Mouse (Mus musculus) forebrain, embryonic 12.5 days (tissue): ENCODE results near the gene Dgkg. TPM values are rescaled to one million over a fixed set of nuclear protein-coding genes. Genes with fewer than 3 reads are reported as not detected.

Experiments
- ATAC-seq: fragments of 200-750 bp; cut with Nextera tagmentation; 2 replicates; pipeline ENCODE4 v1.8.0; 2017; ENCODE audit warnings: moderate TSS enrichment; ENCODE audit not compliant: low FRiP score
- H3K27ac ChIP-seq: fragments of 300-500 bp; sonication (generic); 2 replicates; pipeline ENCODE4 v1.5.1; 2016; ENCODE audit warnings: mild to moderate bottlenecking
- H3K27me3 ChIP-seq: fragments of 300-500 bp; sonication (generic); 2 replicates; pipeline ENCODE4 v1.6.1; 2016; ENCODE audit warnings: mild to moderate bottlenecking
- H3K36me3 ChIP-seq: fragments of 300-500 bp; sonication (generic); replicated peaks from 2 replicates; pipeline ENCODE4 v1.6.1; 2016; ENCODE audit warnings: mild to moderate bottlenecking
- H3K4me1 ChIP-seq: fragments of 300-500 bp; sonication (generic); 2 replicates; pipeline ENCODE4 v1.6.1; 2016
- H3K4me2 ChIP-seq: fragments of 300-500 bp; sonication (generic); 2 replicates; pipeline ENCODE4 v1.6.1; 2016; ENCODE audit warnings: mild to moderate bottlenecking, moderate library complexity
- H3K4me3 ChIP-seq: fragments of 300-500 bp; sonication (generic); replicated peaks from 2 replicates; pipeline ENCODE4 v1.5.1; 2016; ENCODE audit warnings: mild to moderate bottlenecking
- H3K9ac ChIP-seq: fragments of 300-500 bp; sonication (generic); 2 replicates; pipeline ENCODE4 v1.6.1; 2016; ENCODE audit warnings: mild to moderate bottlenecking
- H3K9me3 ChIP-seq: fragments of 300-500 bp; sonication (generic); 2 replicates; pipeline ENCODE4 v1.6.1; 2016
- WGBS: fragments of 180-500 bp; shearing (Covaris S2); methylation state at CpG from one replicate; pipeline ENCODE4 v1.1.7; 2016; 5-methylcytosine and 5-hydroxymethylcytosine counted together
- polyA plus RNA-seq: library from polyadenylated mRNA; unstranded; fragments of >200 nt; fragmentation: Nextera tagmentation; extraction: Ambion mirVana; gene quantifications from 2 replicates; pipeline ENCODE4 v1.2.1, GENCODE M21; 2016

Dgkg gene
- polyA plus RNA-seq, 1 experiment from 2014 or later: 0.17 TPM

DNA sequence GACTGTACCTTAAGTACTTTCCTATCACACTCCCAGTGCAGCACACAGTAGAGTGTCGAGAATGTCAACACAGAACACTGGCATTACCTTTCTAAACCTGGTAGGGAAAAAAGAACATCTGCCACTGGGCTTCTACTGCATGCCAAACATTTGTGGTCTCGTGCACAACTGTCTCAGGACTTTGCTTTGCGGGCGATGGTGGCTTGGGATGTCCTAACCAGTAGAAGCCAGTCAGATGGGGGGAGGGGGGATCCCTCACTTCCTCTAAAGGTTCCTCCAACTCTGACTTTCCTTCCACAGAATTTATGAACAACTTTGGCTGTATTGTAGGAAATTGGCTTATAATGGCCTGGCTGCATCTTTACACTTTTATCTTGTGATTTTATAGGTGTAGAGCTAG is 7.0 kb upstream of the Dgkg start:
- Histone ChIP-seq H3K36me3 (no peaks in the 10 kb centered on the region), H3K9ac (no peak overlapping the region), H3K4me1 (no peaks in the 10 kb centered on the region), H3K4me2 (no peak overlapping the region), H3K27me3 (no peaks in the 10 kb centered on the region; the same call in 1 of the 2 replicates), H3K4me3 (no peak overlapping the region), H3K27ac (no peak overlapping the region), H3K9me3 (no peaks in the 10 kb centered on the region)
- no peak for ATAC-seq
- 91% methylated on average over 4 of the region's 4 CpGs for WGBS

GRCm38 (mm10) chr16:22663136-22663535 is 6.1 kb upstream of the Dgkg start:
- Histone ChIP-seq H3K9me3 (no peaks in the 10 kb centered on the region), H3K27me3 (peaks cover 8% of the 10 kb centered on the region), H3K4me3 (no peak overlapping the region), H3K4me2 (no peak overlapping the region), H3K27ac (no peak overlapping the region), H3K4me1 (no peaks in the 10 kb centered on the region), H3K9ac (no peak overlapping the region), H3K36me3 (no peaks in the 10 kb centered on the region)
- ATAC-seq: no peak
- WGBS: 62% methylated on average over 2 of the region's 2 CpGs

DNA sequence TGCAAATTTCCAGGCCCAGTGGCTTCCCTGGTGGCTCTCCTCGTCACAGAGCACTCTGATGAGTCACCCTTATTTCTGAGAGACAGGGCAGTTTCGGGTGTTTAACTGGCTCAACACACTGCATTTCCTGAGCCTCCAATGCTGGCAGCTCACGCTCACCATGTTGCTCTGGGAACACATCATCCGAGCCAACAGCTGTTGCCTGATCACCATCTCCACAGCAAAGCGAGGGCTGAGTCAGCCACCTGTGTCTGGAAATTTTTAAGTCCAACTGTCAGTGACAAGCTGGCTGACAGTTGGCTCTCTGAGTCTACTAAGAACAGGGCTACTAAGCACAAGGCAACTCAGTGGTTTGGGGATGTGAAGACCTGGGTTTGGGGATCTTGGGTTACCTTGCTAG is 4.1 kb upstream of the Dgkg start:
- no peaks in the 10 kb centered on the region for H3K36me3 ChIP-seq
- no peaks in the 10 kb centered on the region for H3K9me3 ChIP-seq
- no peak overlapping the region for H3K9ac ChIP-seq
- 76% methylated on average over 5 of the region's 5 CpGs for WGBS
- H3K27ac ChIP-seq: no peak overlapping the region
- no peak for ATAC-seq
- no peak overlapping the region for H3K4me3 ChIP-seq
- H3K4me2 ChIP-seq: no peak overlapping the region
- H3K27me3 ChIP-seq: peaks cover 29% of the 10 kb centered on the region
- peaks cover 12% of the 10 kb centered on the region for H3K4me1 ChIP-seq

GRCm38 (mm10) chr16:22657874-22658789 is 1.1 kb upstream of the Dgkg start:
- Histone ChIP-seq H3K4me1 (peaks cover 17% of the 10 kb centered on the region), H3K9ac (no peak overlapping the region), H3K4me3 (no peak overlapping the region), H3K27ac (no peak overlapping the region), H3K9me3 (no peaks in the 10 kb centered on the region), H3K36me3 (no peaks in the 10 kb centered on the region), H3K4me2 (no peak overlapping the region), H3K27me3 (peaks cover 46% of the 10 kb centered on the region)
- ATAC-seq: no peak
- WGBS: 80% methylated on average over 16 of the region's 16 CpGs

GRCm38 (mm10) chr16:22655812-22656211 is 1.2 kb downstream of the Dgkg start:
- Histone ChIP-seq H3K9me3 (no peaks in the 10 kb centered on the region), H3K4me2 (peak overlapping the region; percentile 92), H3K27me3 (peaks cover 46% of the 10 kb centered on the region), H3K27ac (no peak overlapping the region), H3K4me3 (peak overlapping the region; percentile 5), H3K9ac (no peak overlapping the region), H3K4me1 (peaks cover 17% of the 10 kb centered on the region), H3K36me3 (no peaks in the 10 kb centered on the region)
- no peak for ATAC-seq
- 3% methylated on average over 11 of the region's 11 CpGs for WGBS

DNA sequence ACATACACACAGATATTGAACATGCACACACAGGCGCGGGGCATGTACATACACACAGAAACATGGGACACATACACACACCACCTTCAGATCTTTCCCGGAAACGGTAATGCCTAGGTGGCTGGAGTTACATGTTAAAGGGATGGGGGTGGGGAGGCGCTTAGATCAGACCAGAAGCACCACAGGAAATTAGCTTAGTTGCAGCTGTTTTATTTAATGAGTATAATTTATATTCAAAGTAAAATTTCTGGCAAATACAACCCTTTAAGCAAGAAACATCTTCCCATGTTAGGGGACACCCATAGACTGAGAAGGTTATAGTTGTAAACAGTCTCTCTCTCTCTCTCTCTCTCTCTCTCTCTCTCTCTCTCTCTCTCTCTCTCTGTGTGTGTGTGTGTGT is 1.8 kb downstream of the Dgkg start:
- no peaks in the 10 kb centered on the region for H3K9me3 ChIP-seq
- no peaks in the 10 kb centered on the region for H3K36me3 ChIP-seq
- peaks cover 46% of the 10 kb centered on the region for H3K27me3 ChIP-seq
- WGBS: 72% methylated on average over 5 of the region's 5 CpGs
- peaks cover 17% of the 10 kb centered on the region for H3K4me1 ChIP-seq
- no peak overlapping the region for H3K4me2 ChIP-seq
- no peak overlapping the region for H3K27ac ChIP-seq
- ATAC-seq: no peak
- H3K9ac ChIP-seq: no peak overlapping the region
- H3K4me3 ChIP-seq: no peak overlapping the region

DNA sequence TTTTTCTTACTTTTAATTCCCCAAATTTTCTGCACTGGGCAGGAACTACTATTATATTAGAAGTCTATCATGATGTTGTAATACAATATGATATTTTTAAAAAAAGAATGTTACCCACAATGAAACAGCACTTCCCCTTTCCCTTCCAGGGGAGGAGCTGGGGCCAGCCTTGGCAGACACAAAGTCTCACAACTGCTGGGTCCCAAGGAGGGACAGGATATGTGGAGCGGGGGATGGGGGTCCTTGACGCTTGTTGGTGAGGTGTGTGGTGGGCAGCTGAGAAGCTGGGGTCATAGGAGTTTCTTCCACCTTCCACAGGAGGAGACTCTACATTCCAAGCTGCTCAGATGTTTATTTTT is 2.6 kb downstream of the Dgkg start:
- Histone ChIP-seq H3K4me2 (no peak overlapping the region), H3K9me3 (no peaks in the 10 kb centered on the region), H3K4me3 (no peak overlapping the region), H3K9ac (no peak overlapping the region), H3K4me1 (peaks cover 17% of the 10 kb centered on the region), H3K27me3 (peaks cover 46% of the 10 kb centered on the region), H3K36me3 (no peaks in the 10 kb centered on the region), H3K27ac (no peak overlapping the region)
- 71% methylated on average over 2 of the region's 2 CpGs for WGBS
- ATAC-seq: no peak

DNA sequence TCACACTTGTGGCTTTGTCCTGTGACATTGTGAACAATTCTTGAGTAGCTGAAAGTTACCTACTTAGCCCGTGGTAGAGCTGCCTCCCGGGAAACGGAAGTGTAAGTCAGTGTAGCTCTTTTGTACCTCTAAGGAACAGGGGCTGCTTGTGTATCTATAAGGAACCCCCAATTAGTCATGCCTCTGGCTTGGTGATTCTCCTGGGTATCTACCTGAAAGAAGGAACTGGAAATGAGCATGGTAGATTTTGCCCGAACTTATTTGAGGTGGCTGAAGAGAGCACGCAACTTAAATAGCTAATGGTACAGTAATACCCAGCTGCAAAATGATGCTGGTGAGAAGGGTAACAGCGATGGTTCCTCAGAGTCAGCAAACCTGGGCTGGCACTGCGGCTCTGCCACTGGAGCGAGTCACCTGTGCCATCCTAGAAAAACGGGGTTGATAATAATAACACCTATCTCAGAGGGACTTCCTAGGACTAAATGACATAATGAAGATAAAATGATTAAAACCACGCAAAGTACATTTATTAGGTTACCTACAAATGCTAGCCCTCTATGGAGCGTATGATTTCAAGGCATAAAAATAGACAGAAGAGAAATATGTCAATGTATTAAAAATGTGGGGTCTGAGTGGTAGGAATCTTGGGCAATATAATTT is 3.1 kb downstream of the Dgkg start:
- 91% methylated on average over 11 of the region's 11 CpGs for WGBS
- H3K9ac ChIP-seq: no peak overlapping the region

DNA sequence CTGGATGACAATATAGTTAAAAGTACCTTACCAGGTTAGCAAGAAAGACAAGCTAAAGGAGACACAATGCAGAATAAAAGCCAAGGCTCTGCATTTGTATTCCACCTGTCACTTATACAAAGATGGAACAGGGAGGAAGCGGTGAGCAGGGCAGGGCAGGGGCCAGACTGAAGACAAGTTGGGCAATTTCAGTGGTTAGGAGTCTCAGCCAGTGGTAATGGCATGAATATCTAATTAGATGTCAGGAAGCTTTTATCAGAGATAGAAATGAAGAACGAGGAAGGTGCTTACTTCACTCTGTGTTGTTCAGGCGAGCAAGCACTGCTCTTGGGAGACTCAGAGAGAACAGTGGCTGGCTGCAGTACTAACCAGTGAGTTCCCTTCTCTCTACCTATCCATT is 5.8 kb downstream of the Dgkg start:
- no peak for ATAC-seq
- H3K27ac ChIP-seq: no peak overlapping the region
- no peaks in the 10 kb centered on the region for H3K36me3 ChIP-seq
- whole genome bisulfite sequencing: 72% methylated on average over 3 of the region's 3 CpGs
- no peak overlapping the region for H3K4me2 ChIP-seq
- peaks cover 7% of the 10 kb centered on the region for H3K4me1 ChIP-seq
- H3K9ac ChIP-seq: no peak overlapping the region
- H3K27me3 ChIP-seq: peaks cover 19% of the 10 kb centered on the region
- H3K4me3 ChIP-seq: no peak overlapping the region
- H3K9me3 ChIP-seq: no peaks in the 10 kb centered on the region

More for the DNA sequence above, 3.1 kb downstream of the Dgkg start:
- Histone ChIP-seq H3K4me1 (peaks cover 17% of the 10 kb centered on the region), H3K27ac (no peak overlapping the region), H3K9me3 (no peaks in the 10 kb centered on the region), H3K4me3 (no peak overlapping the region), H3K4me2 (no peak overlapping the region), H3K36me3 (no peaks in the 10 kb centered on the region), H3K27me3 (peaks cover 46% of the 10 kb centered on the region)
- no peak for ATAC-seq

DNA sequence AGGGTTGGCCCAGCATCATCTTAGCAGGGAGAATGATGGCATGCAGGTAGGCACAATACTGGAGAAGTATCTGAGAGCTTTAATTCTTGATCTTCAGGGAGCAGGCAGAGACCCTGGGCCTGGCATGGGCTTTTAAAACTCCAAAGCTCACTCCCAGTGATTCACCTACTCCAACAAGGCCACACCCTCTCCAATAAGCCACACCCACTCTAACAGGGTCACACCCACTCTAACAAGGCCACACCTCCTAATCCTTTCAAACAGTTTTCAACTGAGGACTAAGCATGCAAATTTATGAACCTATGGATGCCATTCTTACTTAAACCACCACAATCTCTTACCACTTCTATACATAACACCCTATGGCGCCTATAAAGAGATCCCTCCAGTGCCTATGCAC is 11.8 kb downstream of the Dgkg start:
- H3K9me3 ChIP-seq: no peaks in the 10 kb centered on the region
- no peak for ATAC-seq
- no peak overlapping the region for H3K9ac ChIP-seq
- H3K4me2 ChIP-seq: no peak overlapping the region
- no peaks in the 10 kb centered on the region for H3K36me3 ChIP-seq
- H3K27ac ChIP-seq: no peak overlapping the region
- peaks cover 3% of the 10 kb centered on the region; the same call in 1 of the 2 replicates for H3K4me1 ChIP-seq
- no peaks in the 10 kb centered on the region for H3K27me3 ChIP-seq
- WGBS: 92% methylated on average over 1 of the region's 1 CpGs
- H3K4me3 ChIP-seq: no peak overlapping the region

- no peak overlapping the region for H3K4me3 ChIP-seq
- ATAC-seq: no peak
- H3K9ac ChIP-seq: no peak overlapping the region
- H3K36me3 ChIP-seq: no peaks in the 10 kb centered on the region
- H3K4me1 ChIP-seq: peaks cover 3% of the 10 kb centered on the region; the same call in 1 of the 2 replicates
- H3K27ac ChIP-seq: no peak overlapping the region
- H3K27me3 ChIP-seq: no peaks in the 10 kb centered on the region
- 50% methylated on average over 8 of the region's 8 CpGs for WGBS
- H3K4me2 ChIP-seq: no peak overlapping the region
- H3K9me3 ChIP-seq: no peaks in the 10 kb centered on the region
These were observed 13.6 kb downstream of the Dgkg start for GRCm38 (mm10) chr16:22643460-22643859.

GRCm38 (mm10) chr16:22642953-22643352 is 14.1 kb downstream of the Dgkg start:
- peaks cover 3% of the 10 kb centered on the region; the same call in 1 of the 2 replicates for H3K4me1 ChIP-seq

More at GRCm38 (mm10) chr16:22642953-22643352, 14.1 kb downstream of the Dgkg start:
- Histone ChIP-seq H3K27me3 (no peaks in the 10 kb centered on the region), H3K27ac (no peak overlapping the region), H3K4me3 (no peak overlapping the region), H3K9ac (no peak overlapping the region), H3K9me3 (no peaks in the 10 kb centered on the region), H3K36me3 (no peaks in the 10 kb centered on the region), H3K4me2 (no peak overlapping the region)
- ATAC-seq: no peak
- WGBS: 87% methylated on average over 6 of the region's 6 CpGs
